Mouse (Mus musculus) spleen, adult 2 months (tissue): ENCODE results near the gene Wdr63. TPM values are rescaled to one million over a fixed set of nuclear protein-coding genes. Genes with fewer than 3 reads are reported as not detected.
"Not testable (repeated sequence)": the region's sequence is repeated elsewhere in the genome, so short reads cannot be mapped to it uniquely, and the experiment has no call there.

Experiments used
- DNase-seq, 2 experiments: peaks; one replicate each; pipeline versions ENCODE4 v3.0.0 to v3.0.0-alpha.2; 2012 to 2021; ENCODE audit warnings: low spot score in 2 of 2, low read depth in 1 of 2
- H3K27ac ChIP-seq: fragments of 200-500 bp; 2 replicates; pipeline ENCODE4 v1.5.1; 2012; ENCODE audit warnings: low read length, inconsistent platforms; ENCODE audit not compliant: insufficient read depth
- H3K27me3 ChIP-seq: fragments of 200-500 bp; 2 replicates; pipeline ENCODE4 v1.6.1; 2012; ENCODE audit warnings: mild to moderate bottlenecking, moderate library complexity, low read length, inconsistent platforms; ENCODE audit not compliant: control insufficient read depth, insufficient read depth
- H3K36me3 ChIP-seq: fragments of 200-500 bp; 2 replicates; pipeline ENCODE4 v1.6.1; 2012; ENCODE audit warnings: mild to moderate bottlenecking, low read length, inconsistent platforms; ENCODE audit not compliant: control insufficient read depth, insufficient read depth
- H3K4me1 ChIP-seq: fragments of 200-500 bp; 2 replicates; pipeline ENCODE4 v1.6.1; 2011; ENCODE audit warnings: inconsistent platforms; ENCODE audit not compliant: control insufficient read depth, insufficient read depth, insufficient read length
- H3K4me3 ChIP-seq: fragments of 200-500 bp; 2 replicates; pipeline ENCODE4 v1.5.1; 2011; ENCODE audit warnings: mild to moderate bottlenecking, inconsistent platforms; ENCODE audit not compliant: insufficient read depth, insufficient read length; ENCODE audit errors: extremely low read depth
- CTCF ChIP-seq: fragments of 200-500 bp; IDR thresholded peaks from 2 replicates; pipeline ENCODE4 v1.5.1; 2011; ENCODE audit warnings: mild to moderate bottlenecking, inconsistent platforms; ENCODE audit not compliant: insufficient read depth, insufficient read length, insufficient replicate concordance; ENCODE audit errors: extremely low read depth
- POLR2A ChIP-seq: fragments of 200-500 bp; IDR thresholded peaks from 2 replicates; pipeline ENCODE4 v1.6.1; 2011; ENCODE audit warnings: low read depth, low read length, inconsistent platforms
- WGBS: fragments of 180-500 bp; shearing (Covaris S2); methylation state at CpG from one replicate; pipeline ENCODE4 v1.1.7; 2018; 5-methylcytosine and 5-hydroxymethylcytosine counted together
- polyA plus RNA-seq: library from polyadenylated mRNA; depleted of rRNA; stranded (reverse); fragments of >200 nt; gene quantifications from 2 replicates; pipeline ENCODE4 v1.2.3, GENCODE M21; 2012

Gene Wdr63
- polyA plus RNA-seq, 1 experiment: not detected

- no peak overlapping the region for H3K27ac ChIP-seq
- no peaks in the 10 kb centered on the region for H3K36me3 ChIP-seq
- 86% methylated on average over 6 of the region's 6 CpGs for whole genome bisulfite sequencing
- DNase-seq: no peak
- H3K4me1 ChIP-seq: no peaks in the 10 kb centered on the region
- H3K27me3 ChIP-seq: no peaks in the 10 kb centered on the region
- no peak overlapping the region for H3K4me3 ChIP-seq
- TF ChIP-seq CTCF (no peak), POLR2A (no peak)
These were observed 100.1 kb downstream of the Wdr63 start for GRCm38 (mm10) chr3:146007872-146008271.

- H3K36me3 ChIP-seq: no peaks in the 10 kb centered on the region
- H3K27ac ChIP-seq: no peak overlapping the region
- no peak for DNase-seq
- no peaks in the 10 kb centered on the region for H3K4me1 ChIP-seq
- 80% methylated on average over 14 of the region's 14 CpGs for WGBS
- no peak overlapping the region for H3K4me3 ChIP-seq
- TF ChIP-seq POLR2A (no peak), CTCF (no peak)
- no peaks in the 10 kb centered on the region for H3K27me3 ChIP-seq
These were observed 103.4 kb downstream of the Wdr63 start for GRCm38 (mm10) chr3:146004347-146005051.

GRCm38 (mm10) chr3:145996539-145996938 lies 111.4 kb downstream of the Wdr63 start:
- not testable (repeated sequence) for DNase-seq, H3K4me3 ChIP-seq, H3K27me3 ChIP-seq, H3K27ac ChIP-seq, H3K4me1 ChIP-seq, H3K36me3 ChIP-seq
- 91% methylated on average over 5 of the region's 5 CpGs for whole genome bisulfite sequencing

DNA sequence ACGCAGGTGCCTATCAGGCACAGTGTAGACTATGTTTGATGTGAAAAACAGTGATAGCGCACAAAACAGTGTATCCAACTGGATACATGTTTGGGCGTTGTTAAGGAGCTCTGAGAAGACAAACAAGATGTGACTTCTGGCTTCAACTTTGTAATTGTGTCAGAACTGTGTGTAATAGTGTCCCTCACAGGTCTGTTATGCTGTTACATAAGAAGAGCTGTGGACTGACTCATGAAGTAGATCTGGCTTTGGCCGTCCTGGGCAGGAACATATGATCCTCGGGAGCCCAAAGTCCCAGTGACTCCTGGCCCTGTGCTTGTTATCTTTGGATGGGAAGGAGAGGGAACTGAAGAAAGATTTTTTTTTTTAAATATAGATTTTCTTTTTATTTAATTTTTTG lies 112.4 kb downstream of the Wdr63 start:
- H3K27me3 ChIP-seq: no peaks in the 10 kb centered on the region
- no peaks in the 10 kb centered on the region for H3K4me1 ChIP-seq
- H3K27ac ChIP-seq: no peak overlapping the region
- WGBS: 92% methylated on average over 5 of the region's 5 CpGs
- H3K4me3 ChIP-seq: no peak overlapping the region
- no peaks in the 10 kb centered on the region for H3K36me3 ChIP-seq
- DNase-seq: no peak
- TF ChIP-seq CTCF (no peak), POLR2A (no peak)

DNA sequence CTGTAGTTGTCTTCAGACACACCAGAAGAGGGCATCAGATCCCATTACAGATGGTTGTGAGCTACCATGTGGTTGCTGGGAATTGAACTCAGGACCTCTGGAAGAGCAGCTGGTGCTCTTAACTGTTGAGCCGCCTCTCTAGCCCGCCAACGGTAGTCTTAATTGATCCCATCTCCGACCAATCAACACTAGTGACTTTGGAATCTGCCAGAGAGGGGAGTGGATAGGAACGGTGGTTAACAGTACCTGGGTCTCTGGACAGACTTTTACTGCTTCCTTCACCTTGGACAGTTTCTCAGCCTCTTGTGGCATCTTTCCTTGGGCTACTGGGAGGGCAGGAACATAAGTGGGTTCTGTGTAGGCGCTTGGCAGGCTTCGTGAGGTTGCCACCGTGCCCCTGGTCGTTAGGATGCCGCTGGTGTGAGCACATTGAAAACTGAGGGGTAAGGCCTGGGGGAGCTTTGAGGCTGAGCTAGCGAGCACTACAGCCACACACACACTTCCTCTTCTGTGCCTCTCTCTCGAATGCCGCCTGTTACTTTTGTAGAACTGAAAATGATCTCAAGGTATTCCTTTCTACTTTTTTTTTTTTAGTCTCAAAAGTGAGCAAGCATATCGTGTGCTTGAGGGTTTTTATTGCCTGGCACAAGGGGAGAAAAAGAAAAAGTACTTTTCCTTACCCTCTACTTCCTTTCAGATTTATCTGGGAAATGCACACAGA lies 114.3 kb downstream of the Wdr63 start:
- Histone ChIP-seq H3K27ac (no peak overlapping the region), H3K27me3 (0 out of 2 replicates have a peak, but pooled peaks cover under 1% of the 10 kb centered on the region), H3K36me3 (no peaks in the 10 kb centered on the region), H3K4me1 (peaks cover 3% of the 10 kb centered on the region), H3K4me3 (no peak overlapping the region)
- TF ChIP-seq CTCF (no peak), POLR2A (no peak)
- DNase-seq: no peak
- 38% methylated on average over 14 of the region's 14 CpGs for WGBS

DNA sequence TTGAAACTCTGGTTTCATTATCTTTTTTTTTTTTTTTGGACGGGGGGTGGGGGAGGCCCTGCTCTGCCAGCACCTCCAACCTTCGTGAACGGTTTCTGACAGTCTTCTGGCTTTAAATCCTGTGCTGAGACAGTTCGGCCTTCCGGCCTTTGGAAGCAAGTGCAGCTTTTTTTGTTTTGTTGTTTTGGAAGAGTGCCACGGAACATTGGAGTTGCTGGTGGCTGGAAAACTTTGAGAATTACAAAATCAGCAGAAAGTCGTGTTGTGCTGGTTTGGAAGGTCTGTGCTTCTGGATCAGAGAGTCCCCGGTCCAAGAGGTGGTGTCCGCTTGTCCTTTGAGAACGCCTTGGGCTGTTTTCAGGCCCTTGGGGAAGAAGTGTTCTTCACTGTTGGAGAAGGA lies 115.1 kb downstream of the Wdr63 start:
- Histone ChIP-seq H3K4me3 (no peak overlapping the region), H3K4me1 (peaks cover 11% of the 10 kb centered on the region), H3K27ac (no peak overlapping the region), H3K36me3 (no peaks in the 10 kb centered on the region), H3K27me3 (peaks cover 9% of the 10 kb centered on the region)
- no peak for TF ChIP-seq POLR2A
- no peak for TF ChIP-seq CTCF
- DNase-seq: no peak
- WGBS: 78% methylated on average over 10 of the region's 10 CpGs
